Mouse (Mus musculus): Measurements from ENCODE around the gene Plpp6. TPM values are rescaled to one million over a fixed set of nuclear protein-coding genes. Genes with fewer than 3 reads are reported as not detected.
A peak's percentile ranks its signal among the peaks of the same experiment; 100 is the strongest.

Plpp6 gene
- polyA plus RNA-seq, 1 experiment from 2014 or later: 6.4 TPM

DNA sequence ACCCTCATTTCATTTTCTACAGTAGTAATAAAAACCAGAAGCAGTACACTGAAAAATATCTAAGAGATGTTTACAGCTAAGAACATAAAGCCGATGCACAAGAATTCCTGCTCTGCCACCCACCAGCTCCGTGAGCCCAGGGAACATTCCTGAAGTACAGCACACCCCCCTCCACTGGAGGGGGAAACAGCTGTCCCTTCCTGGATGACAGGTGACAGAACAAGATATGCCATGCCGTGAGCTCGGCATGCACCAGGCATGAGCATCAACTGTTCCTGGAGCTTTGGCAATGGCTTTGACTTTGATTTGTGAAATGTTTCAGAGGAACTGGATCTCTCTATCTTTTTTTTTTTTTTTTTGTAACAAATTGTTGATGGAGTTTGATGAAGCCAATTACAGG is 17.0 kb upstream of the Plpp6 start:
- no peak overlapping the region for H3K4me3 ChIP-seq
- 30% methylated on average over 4 of the region's 4 CpGs for WGBS

DNA sequence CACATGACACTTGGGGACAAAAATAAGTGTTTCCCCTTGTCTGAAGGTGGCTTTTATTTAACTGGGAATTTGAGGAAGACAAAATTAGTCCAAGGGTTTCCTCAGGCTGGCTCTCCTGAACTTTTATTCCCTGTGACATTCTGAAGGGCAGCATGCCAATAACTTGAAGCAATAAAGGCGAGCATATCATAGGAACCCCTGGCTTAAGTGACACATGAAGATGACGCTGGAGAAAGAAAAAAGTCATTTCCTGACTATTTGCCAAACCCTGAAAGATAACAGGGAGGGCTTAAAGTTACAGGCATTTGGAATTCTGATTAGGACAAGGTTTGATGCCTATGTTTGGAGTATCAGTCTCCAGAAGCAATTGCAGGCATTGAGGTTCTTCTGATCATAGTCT is 16.4 kb upstream of the Plpp6 start:
- Histone ChIP-seq H3K9ac (no peak overlapping the region), H3K4me2 (no peak overlapping the region), H3K27me3 (no peaks in the 10 kb centered on the region), H3K4me1 (peaks cover 5% of the 10 kb centered on the region; the same call in 1 of the 2 replicates), H3K9me3 (no peaks in the 10 kb centered on the region), H3K36me3 (no peaks in the 10 kb centered on the region), H3K27ac (no peak overlapping the region), H3K4me3 (no peak overlapping the region)
- WGBS: 40% methylated on average over 2 of the region's 2 CpGs
- no peak for ATAC-seq (ENCODE audit: insufficient number of reproducible peaks, insufficient read depth, low FRiP score, low TSS enrichment, low read depth)

More for the DNA sequence above, 17.0 kb upstream of the Plpp6 start:
- H3K27me3 ChIP-seq: no peaks in the 10 kb centered on the region
- no peak overlapping the region for H3K9ac ChIP-seq
- no peak overlapping the region for H3K4me2 ChIP-seq
- no peaks in the 10 kb centered on the region for H3K36me3 ChIP-seq
- H3K4me1 ChIP-seq: peaks cover 5% of the 10 kb centered on the region; the same call in 1 of the 2 replicates
- ATAC-seq (ENCODE audit: insufficient number of reproducible peaks, insufficient read depth, low FRiP score, low TSS enrichment, low read depth): no peak
- H3K9me3 ChIP-seq: no peaks in the 10 kb centered on the region
- H3K27ac ChIP-seq: no peak overlapping the region

DNA sequence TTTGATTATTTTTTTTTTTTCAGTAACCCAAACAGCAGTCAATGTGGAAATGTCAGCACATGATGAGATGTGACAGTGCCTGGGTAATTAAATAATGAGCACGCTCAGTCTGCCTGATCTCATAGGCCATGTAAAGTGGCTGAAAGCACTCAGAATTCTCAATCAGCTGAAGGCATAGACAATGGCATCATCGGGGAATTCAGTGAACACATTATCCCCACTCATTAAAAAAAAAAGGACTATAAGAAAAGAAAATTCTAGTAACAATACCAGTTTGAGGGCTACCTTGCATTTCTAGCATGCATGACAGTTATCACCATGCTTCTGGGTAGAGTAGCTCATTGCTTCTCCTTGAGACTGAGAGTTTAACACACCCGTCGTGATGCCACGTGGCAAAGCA is 12.5 kb upstream of the Plpp6 start:
- ATAC-seq (ENCODE audit: insufficient number of reproducible peaks, insufficient read depth, low FRiP score, low TSS enrichment, low read depth): no peak
- H3K9ac ChIP-seq: no peak overlapping the region
- H3K9me3 ChIP-seq: no peaks in the 10 kb centered on the region
- 76% methylated on average over 5 of the region's 5 CpGs for WGBS
- no peak overlapping the region for H3K27ac ChIP-seq
- H3K36me3 ChIP-seq: no peaks in the 10 kb centered on the region
- H3K27me3 ChIP-seq: no peaks in the 10 kb centered on the region
- no peak overlapping the region for H3K4me2 ChIP-seq
- H3K4me3 ChIP-seq: no peak overlapping the region
- peaks cover 5% of the 10 kb centered on the region; the same call in 1 of the 2 replicates for H3K4me1 ChIP-seq

- Histone ChIP-seq H3K4me3 (peak overlapping the region; percentile 81), H3K4me2 (peak overlapping the region; percentile 95), H3K9ac (no peak overlapping the region), H3K27ac (no peak overlapping the region), H3K27me3 (peaks cover 15% of the 10 kb centered on the region), H3K9me3 (no peaks in the 10 kb centered on the region), H3K36me3 (no peaks in the 10 kb centered on the region), H3K4me1 (peaks cover 19% of the 10 kb centered on the region)
- no peak for ATAC-seq (ENCODE audit: insufficient number of reproducible peaks, insufficient read depth, low FRiP score, low TSS enrichment, low read depth)
- WGBS: 37% methylated on average over 3 of the region's 3 CpGs
These were observed 640 bp upstream of the Plpp6 start for GRCm38 (mm10) chr19:28963113-28963512.

- ATAC-seq (ENCODE audit: insufficient number of reproducible peaks, insufficient read depth, low FRiP score, low TSS enrichment, low read depth): no peak
- 0% methylated on average over 4 of the region's 4 CpGs for WGBS
- H3K9ac ChIP-seq: peak overlapping the region; percentile 84
These were observed 276 bp upstream of the Plpp6 start for GRCm38 (mm10) chr19:28963513-28963841.

DNA sequence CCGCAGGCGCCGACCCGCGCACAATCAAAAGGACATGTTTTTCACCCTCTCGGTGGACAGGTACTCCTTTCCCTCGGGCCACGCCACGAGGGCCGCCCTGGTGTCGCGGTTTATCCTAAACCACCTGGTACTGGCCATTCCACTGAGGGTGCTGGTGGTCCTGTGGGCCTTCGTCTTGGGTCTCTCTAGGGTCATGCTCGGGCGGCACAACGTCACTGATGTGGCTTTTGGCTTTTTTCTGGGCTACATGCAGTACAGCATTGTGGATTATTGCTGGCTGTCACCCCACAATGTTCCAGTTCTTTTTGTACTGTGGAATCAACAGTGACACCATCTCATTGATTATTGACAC is 775 bp downstream of the Plpp6 start:
- Histone ChIP-seq H3K27me3 (peaks cover 15% of the 10 kb centered on the region), H3K27ac (no peak overlapping the region), H3K9me3 (no peaks in the 10 kb centered on the region), H3K4me2 (peak overlapping the region; percentile 95), H3K4me3 (peak overlapping the region; percentile 81), H3K36me3 (no peaks in the 10 kb centered on the region), H3K4me1 (peaks cover 21% of the 10 kb centered on the region), H3K9ac (peak overlapping the region; percentile 84)
- WGBS: 5% methylated on average over 16 of the region's 16 CpGs
- ATAC-seq (ENCODE audit: insufficient number of reproducible peaks, insufficient read depth, low FRiP score, low TSS enrichment, low read depth): 0 out of 2 replicates have a peak, but pooled peaks have one; percentile 52

More at GRCm38 (mm10) chr19:28963513-28963841, 276 bp upstream of the Plpp6 start:
- Histone ChIP-seq H3K4me3 (peak overlapping the region; percentile 81), H3K27ac (no peak overlapping the region), H3K4me1 (peaks cover 21% of the 10 kb centered on the region), H3K9me3 (no peaks in the 10 kb centered on the region), H3K36me3 (no peaks in the 10 kb centered on the region), H3K27me3 (peaks cover 15% of the 10 kb centered on the region), H3K4me2 (peak overlapping the region; percentile 95)

GRCm38 (mm10) chr19:28967652-28968051 is 3.9 kb downstream of the Plpp6 start, which contains the start of gene 4430402I18Rik:
4430402I18Rik (minus strand) TSS chr19:28967800.
- no peak within 1 kb of the TSS for H3K27ac ChIP-seq
- ATAC-seq (ENCODE audit: insufficient number of reproducible peaks, insufficient read depth, low FRiP score, low TSS enrichment, low read depth): no peak
- no peaks in the 10 kb centered on the region for H3K9me3 ChIP-seq
- no peak within 1 kb of the TSS for H3K9ac ChIP-seq
- H3K27me3 ChIP-seq: peaks cover 7% of the 10 kb centered on the region; the same call in 1 of the 2 replicates
- H3K4me1 ChIP-seq: peaks cover 21% of the 10 kb centered on the region
- H3K36me3 ChIP-seq: no peaks in the 10 kb centered on the region
- peak within 1 kb of the TSS; percentile 22; the same call in 1 of the 2 replicates for H3K4me2 ChIP-seq
- H3K4me3 ChIP-seq: no peak within 1 kb of the TSS
- 8% methylated on average over 11 of the region's 11 CpGs for whole genome bisulfite sequencing

DNA sequence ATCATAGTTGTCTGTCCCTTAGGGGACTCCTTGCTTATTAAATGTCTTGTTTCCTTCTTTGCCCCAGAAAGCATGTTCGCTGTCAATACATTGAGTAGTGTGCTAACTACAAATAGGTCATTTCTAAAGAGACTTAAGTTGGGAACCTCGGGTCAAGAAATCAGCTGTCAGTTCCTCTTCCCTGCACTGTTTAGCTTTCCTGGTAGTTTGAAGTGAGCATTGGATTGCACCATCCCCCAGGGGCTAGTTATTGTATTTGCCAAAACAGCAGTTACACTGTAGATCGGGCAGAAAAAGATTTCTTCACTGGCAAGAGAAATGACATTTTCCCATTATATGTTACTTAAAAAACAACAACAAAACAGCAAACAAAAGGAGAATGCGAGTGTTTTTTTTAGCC is 4.4 kb downstream of the Plpp6 start:
- Histone ChIP-seq H3K27ac (no peak overlapping the region), H3K27me3 (peaks cover 5% of the 10 kb centered on the region; the same call in 1 of the 2 replicates), H3K4me2 (no peak overlapping the region), H3K36me3 (no peaks in the 10 kb centered on the region), H3K4me3 (no peak overlapping the region), H3K4me1 (peaks cover 21% of the 10 kb centered on the region), H3K9ac (no peak overlapping the region), H3K9me3 (no peaks in the 10 kb centered on the region)
- WGBS: 67% methylated on average over 4 of the region's 4 CpGs
- no peak for ATAC-seq (ENCODE audit: insufficient number of reproducible peaks, insufficient read depth, low FRiP score, low TSS enrichment, low read depth)

GRCm38 (mm10) chr19:28969231-28969630 is 5.5 kb downstream of the Plpp6 start:
- no peak overlapping the region for H3K4me2 ChIP-seq
- no peaks in the 10 kb centered on the region for H3K36me3 ChIP-seq
- no peak overlapping the region for H3K27ac ChIP-seq
- H3K4me3 ChIP-seq: no peak overlapping the region
- 83% methylated on average over 5 of the region's 5 CpGs for WGBS
- no peaks in the 10 kb centered on the region for H3K9me3 ChIP-seq
- H3K9ac ChIP-seq: no peak overlapping the region
- H3K27me3 ChIP-seq: peaks cover 5% of the 10 kb centered on the region; the same call in 1 of the 2 replicates
- ATAC-seq (ENCODE audit: insufficient number of reproducible peaks, insufficient read depth, low FRiP score, low TSS enrichment, low read depth): no peak
- peaks cover 19% of the 10 kb centered on the region for H3K4me1 ChIP-seq

DNA sequence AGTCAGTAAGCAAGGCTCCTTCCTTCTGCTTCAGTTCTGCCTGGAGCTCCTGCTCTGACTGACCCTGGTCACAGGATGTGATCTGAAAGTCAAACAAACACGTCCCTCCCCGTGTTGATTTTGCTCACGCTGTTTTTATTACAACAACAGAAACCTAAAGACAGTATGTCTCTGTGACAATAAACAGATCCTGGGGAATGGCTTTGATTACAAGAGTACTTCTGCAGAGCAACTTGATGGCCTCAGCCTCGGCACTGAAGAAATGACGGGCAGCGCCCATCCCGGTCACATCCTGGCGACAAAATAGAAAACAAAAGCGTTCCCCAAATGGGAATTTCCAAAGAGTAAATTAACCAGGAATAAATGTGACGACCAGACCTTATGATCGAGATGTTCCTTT is 6.5 kb downstream of the Plpp6 start:
- peaks cover 9% of the 10 kb centered on the region for H3K27me3 ChIP-seq
- no peak for ATAC-seq (ENCODE audit: insufficient number of reproducible peaks, insufficient read depth, low FRiP score, low TSS enrichment, low read depth)
- no peaks in the 10 kb centered on the region for H3K9me3 ChIP-seq
- no peak overlapping the region for H3K4me2 ChIP-seq
- H3K27ac ChIP-seq: no peak overlapping the region
- no peak overlapping the region for H3K9ac ChIP-seq
- H3K4me1 ChIP-seq: peaks cover 16% of the 10 kb centered on the region; the same call in 1 of the 2 replicates
- no peak overlapping the region for H3K4me3 ChIP-seq
- 64% methylated on average over 11 of the region's 11 CpGs for WGBS
- H3K36me3 ChIP-seq: no peaks in the 10 kb centered on the region

GRCm38 (mm10) chr19:28974862-28975611 is 11.3 kb downstream of the Plpp6 start:
- H3K9me3 ChIP-seq: no peaks in the 10 kb centered on the region
- H3K4me2 ChIP-seq: peak overlapping the region; percentile 71
- H3K9ac ChIP-seq: peak overlapping the region; percentile 58; the same call in 1 of the 2 replicates
- 16% methylated on average over 35 of the region's 35 CpGs for whole genome bisulfite sequencing
- peaks cover 4% of the 10 kb centered on the region; the same call in 1 of the 2 replicates for H3K4me1 ChIP-seq
- H3K27me3 ChIP-seq: peaks cover 9% of the 10 kb centered on the region
- H3K36me3 ChIP-seq: no peaks in the 10 kb centered on the region
- H3K27ac ChIP-seq: no peak overlapping the region
- no peak for ATAC-seq (ENCODE audit: insufficient number of reproducible peaks, insufficient read depth, low FRiP score, low TSS enrichment, low read depth)
- H3K4me3 ChIP-seq: peak overlapping the region; percentile 42

DNA sequence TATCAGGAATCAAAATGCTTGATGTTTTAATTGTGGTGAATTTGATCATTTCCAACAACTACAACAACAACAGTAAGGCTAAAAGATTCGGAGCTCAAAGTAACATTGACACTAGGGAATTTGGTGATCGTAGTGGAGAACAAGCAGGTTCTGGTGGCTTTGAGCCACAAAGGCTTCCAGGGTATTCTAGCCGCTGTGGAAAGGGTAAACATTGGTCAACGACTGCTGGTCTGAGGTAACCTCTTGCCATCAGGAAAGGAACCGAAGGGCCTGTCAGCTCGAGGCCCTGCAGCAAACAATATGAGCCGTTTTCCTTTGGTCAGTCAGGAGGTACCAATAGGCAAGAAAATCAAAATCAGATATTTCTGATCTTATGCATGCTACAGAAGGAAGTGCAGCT is 18.9 kb downstream of the Plpp6 start:
- Histone ChIP-seq H3K36me3 (no peaks in the 10 kb centered on the region), H3K27me3 (no peaks in the 10 kb centered on the region), H3K4me1 (no peaks in the 10 kb centered on the region), H3K4me3 (no peak overlapping the region), H3K9me3 (no peaks in the 10 kb centered on the region), H3K27ac (no peak overlapping the region), H3K9ac (no peak overlapping the region), H3K4me2 (no peak overlapping the region)
- 74% methylated on average over 7 of the region's 7 CpGs for WGBS
- no peak for ATAC-seq (ENCODE audit: insufficient number of reproducible peaks, insufficient read depth, low FRiP score, low TSS enrichment, low read depth)
